ENCODE assay signal across 25 mouse cellular contexts in genomic region chr15:78186906-78187305, GRCm38 (mm10). TPM values are rescaled to one million over a fixed set of nuclear protein-coding genes. Genes with fewer than 3 reads are reported as not detected.
DNase-seq lines count a peak whose midpoint lies in the region; TF ChIP-seq lines count a peak whose summit lies in the region.
"Had no signal": no experiment of that assay in that cellular context is flagged by ENCODE, and none has a peak within 500 bp of the region (broad histone marks: within the 10 kb centered on the region; RNA-seq: fewer than 3 reads in every experiment).

No protein-coding gene starts in this region.

- no peaks in the 10 kb centered on the region for H3K27me3 ChIP-seq in kidney, adult 2 months (replicated peaks; ENCODE audit: control insufficient read depth, insufficient read depth, low read length)

- 38% methylated on average over 5 of the region's 5 CpGs for WGBS in kidney, adult 2 months

- DNase-seq in adrenal gland, adult 2 months = peak; percentile 62
- no peak for DNase-seq in adrenal gland, postnatal 4 days (ENCODE audit: low spot score in 2 of 2)
- peak; percentile 22 to 36 for DNase-seq in adrenal gland, postnatal 36 days
- DNase-seq in adrenal gland, adult 18-20 months (ENCODE audit: low spot score in 2 of 2) = no peak
- DNase-seq in kidney, adult 2 months = peak; percentile 11
- no peak for DNase-seq in kidney, postnatal 14 days
- no peak for DNase-seq in left cerebral cortex, postnatal 14 days (ENCODE audit: low spot score in 2 of 2)
- DNase-seq: adrenal gland, postnatal 14 days; cerebellum, adult 11 months; cerebellum, adult 18-20 months; cerebellum, adult 8-10 months; cerebellum, adult 9-11 months; cerebellum, postnatal 14 days; cerebellum, postnatal 36 days; embryo, embryonic 11 days had no signal

- intact Hi-C loops in left cerebral cortex, postnatal 14 days (cut with DNase I) = no loop called here

- no peaks in the 10 kb centered on the region for H3K36me3 ChIP-seq in kidney, adult 2 months (ENCODE audit: control insufficient read depth, insufficient read depth, low read length)
- H3K36me3 ChIP-seq: embryonic facial prominence, embryonic 13.5 days; embryonic facial prominence, embryonic 15.5 days; forebrain, embryonic 10.5 days; forebrain, embryonic 12.5 days had no signal

- no peak overlapping the region for H3K4me3 ChIP-seq in kidney, adult 2 months (ENCODE audit: insufficient read depth, low read depth, low read length)
- H3K4me3 ChIP-seq: embryonic facial prominence, embryonic 13.5 days; embryonic facial prominence, embryonic 15.5 days; erythroblast, embryonic 14.5 days; forebrain, embryonic 10.5 days; forebrain, embryonic 12.5 days had no signal

- no peaks in the 10 kb centered on the region for H3K4me1 ChIP-seq in kidney, adult 2 months (ENCODE audit: control insufficient read depth, insufficient read depth, low read length)

- H3K27ac ChIP-seq in kidney, adult 2 months (ENCODE audit: insufficient read depth, low read depth, low read length) = no peak overlapping the region
- H3K27ac ChIP-seq: embryonic facial prominence, embryonic 13.5 days; embryonic facial prominence, embryonic 15.5 days; forebrain, embryonic 10.5 days; forebrain, embryonic 12.5 days had no signal

- no peak for TF ChIP-seq CTCF in kidney, adult 2 months (conservative IDR thresholded peaks at IDR 0.05; ENCODE audit: insufficient read depth, insufficient read length, low read depth, low read length)

- no peak for TF ChIP-seq POLR2A in kidney, adult 2 months (IDR thresholded peaks at IDR 0.05; ENCODE audit: low read depth, low read length)

RNA-seq across cellular contexts. Expression of gene Ift27, which starts 13.0 kb away (rescaled TPM):
- 10 to 100 TPM; 10.4 to 16.4 TPM for total RNA-seq in adrenal gland, adult 2 months (2021)
- polyA plus RNA-seq in adrenal gland, adult 2 months (2012; rRNA removed) = 50.0 and 65.5 TPM in 2 replicates
- total RNA-seq in adrenal gland, postnatal 4 days (2021) = 10 to 100 TPM; 32.1 to 32.8 TPM
- total RNA-seq in adrenal gland, postnatal 36 days (2021) = 10 to 100 TPM; 16.0 to 18.8 TPM
- 10 to 100 TPM; 13.2 to 14.8 TPM for total RNA-seq in adrenal gland, adult 18-20 months (2021)
- 46.2 and 64.2 TPM in 2 replicates for polyA plus RNA-seq in kidney, adult 2 months (2012; rRNA removed)
- 10 to 100 TPM; 35.4 to 42.3 TPM for total RNA-seq in left cerebral cortex, postnatal 14 days (2021)

RNA-seq across cellular contexts. Expression of gene Pvalb, which starts 19.3 kb away (rescaled TPM):
- total RNA-seq in adrenal gland, adult 2 months (2021) = not detected
- polyA plus RNA-seq in adrenal gland, adult 2 months (2012; rRNA removed) = not detected in 2 replicates
- total RNA-seq in adrenal gland, postnatal 4 days (2021) = 10 to 100 TPM in 1 of 2 experiments, 1 to 10 TPM in 1; 2.8 to 13.4 TPM
- not detected for total RNA-seq in adrenal gland, postnatal 36 days (2021)
- total RNA-seq in adrenal gland, adult 18-20 months (2021) = 1 to 10 TPM in 1 of 2 experiments, not detected in 1; 1.7 TPM
- polyA plus RNA-seq in kidney, adult 2 months (2012; rRNA removed) = 16.8 and 53.3 TPM in 2 replicates
- total RNA-seq in left cerebral cortex, postnatal 14 days (2021) = 10 to 100 TPM; 39.1 to 46.5 TPM
- total RNA-seq: adrenal gland, postnatal 14 days; common myeloid progenitor, adult 5-6 weeks; ES-E14; MEL had no signal
- polyA plus RNA-seq: embryonic facial prominence, embryonic 11.5 days; embryonic facial prominence, embryonic 13.5 days; embryonic facial prominence, embryonic 15.5 days; erythroblast, embryonic 14.5 days; forebrain, embryonic 10.5 days; forebrain, embryonic 12.5 days; forebrain, embryonic 16.5 days had no signal

RNA-seq across cellular contexts. Expression of gene Ncf4, which starts 57.7 kb away (rescaled TPM):
- total RNA-seq in adrenal gland, adult 2 months (2021) = 1 to 10 TPM; 2.9 to 4.5 TPM
- polyA plus RNA-seq in adrenal gland, adult 2 months (2012; rRNA removed) = 2.0 and 2.9 TPM in 2 replicates
- total RNA-seq in adrenal gland, postnatal 4 days (2021) = 1 to 10 TPM; 3.6 to 4.9 TPM
- total RNA-seq in adrenal gland, postnatal 36 days (2021) = 1 to 10 TPM; 1.9 to 2.3 TPM
- 1 to 10 TPM; 3.3 to 3.6 TPM for total RNA-seq in adrenal gland, adult 18-20 months (2021)
- polyA plus RNA-seq in kidney, adult 2 months (2012; rRNA removed) = 2.9 and 4.8 TPM in 2 replicates
- total RNA-seq in left cerebral cortex, postnatal 14 days (2021) = 1 to 10 TPM; 1.2 to 1.3 TPM

Comparison
In these comparisons a context has a peak if more than half of its experiments do, and no peak if none do; other contexts are left out.
1. DNase-seq: peak in adrenal gland, adult 2 months (single experiment), adrenal gland, postnatal 36 days (2 of 2) and kidney, adult 2 months (single experiment); none in adrenal gland, postnatal 4 days (0 of 2), adrenal gland, adult 18-20 months (0 of 2), kidney, postnatal 14 days (single experiment) and left cerebral cortex, postnatal 14 days (0 of 2).